Mouse (Mus musculus) adrenal gland, adult 2 months (tissue): ENCODE measurements at regions not wholly inside any gene's neighbourhood (a gene's known extent, or its start where the extent isn't known, plus 50 kb on each side); places are given as distances from the start of the nearest gene placed in this dataset.

ENCODE experiments used
- DNase-seq: peaks from one replicate; pipeline ENCODE4 v3.0.0; 2021

- DNase-seq = no peak
Measured at GRCm38 (mm10) chr10:97250167-97250566, 229.2 kb upstream of the Dcn start.

GRCm38 (mm10) chr10:97265959-97266517 lies 213.4 kb upstream of the Dcn start:
- DNase-seq = no peak

- no peak for DNase-seq
Measured at GRCm38 (mm10) chr10:97282416-97282815, 197.0 kb upstream of the Dcn start.

GRCm38 (mm10) chr10:97282841-97283496 lies 196.4 kb upstream of the Dcn start:
- DNase-seq = no peak

GRCm38 (mm10) chr10:97304791-97305355 lies 174.5 kb upstream of the Dcn start:
- no peak for DNase-seq

- no peak for DNase-seq
Measured at GRCm38 (mm10) chr10:97309580-97309979, 169.8 kb upstream of the Dcn start.

GRCm38 (mm10) chr10:97312509-97312908 lies 166.9 kb upstream of the Dcn start:
- no peak for DNase-seq

- DNase-seq = peak; percentile 92
Measured at GRCm38 (mm10) chr10:97312978-97313377, 166.4 kb upstream of the Dcn start.

GRCm38 (mm10) chr10:97313407-97313901 lies 166.0 kb upstream of the Dcn start:
- DNase-seq = peak; percentile 91

- DNase-seq = no peak
Measured at GRCm38 (mm10) chr10:97332639-97333038, 146.8 kb upstream of the Dcn start.

GRCm38 (mm10) chr10:97334044-97334443 lies 145.4 kb upstream of the Dcn start:
- no peak for DNase-seq

- DNase-seq = no peak
Measured at GRCm38 (mm10) chr10:97334606-97335150, 144.7 kb upstream of the Dcn start.

- DNase-seq = peak; percentile 18
Measured at GRCm38 (mm10) chr10:97338033-97338692, 141.2 kb upstream of the Dcn start.

GRCm38 (mm10) chr10:97339866-97340706 lies 139.3 kb upstream of the Dcn start:
- no peak for DNase-seq

GRCm38 (mm10) chr10:97345347-97345746 lies 134.1 kb upstream of the Dcn start:
- DNase-seq = peak; percentile 67

- DNase-seq = no peak
Measured at GRCm38 (mm10) chr10:97346949-97347348, 132.5 kb upstream of the Dcn start.

- DNase-seq = no peak
Measured at GRCm38 (mm10) chr10:97368625-97369024, 110.8 kb upstream of the Dcn start.

GRCm38 (mm10) chr10:97375824-97376223 lies 103.6 kb upstream of the Dcn start:
- peak; percentile 48 for DNase-seq

GRCm38 (mm10) chr10:97376376-97376775 lies 103.0 kb upstream of the Dcn start:
- DNase-seq = no peak

- no peak for DNase-seq
Measured at GRCm38 (mm10) chr10:97381586-97381985, 97.8 kb upstream of the Dcn start.

GRCm38 (mm10) chr10:97383881-97384280 lies 95.5 kb upstream of the Dcn start:
- no peak for DNase-seq
